Mouse (Mus musculus) adrenal gland, postnatal 10 days (tissue): ENCODE measurements around the gene Pparg. TPM values are rescaled to one million over a fixed set of nuclear protein-coding genes. Genes with fewer than 3 reads are reported as not detected.

ENCODE experiments used
- DNase-seq: peaks from one replicate; pipeline ENCODE4 v3.0.0; 2021; ENCODE audit warnings: mixed read lengths
- total RNA-seq, 2 experiments: library from RNA; stranded (reverse); gene quantifications; 2 replicates each; pipeline ENCODE4 v1.2.3; 2021

Gene Pparg
- total RNA-seq, 2 experiments from 2014 or later, result 145 to 148 TPM

- DNase-seq, result peak; percentile 81
Observed at GRCm38 (mm10) chr6:115462743-115463337, 102.1 kb downstream of the Pparg start.

GRCm38 (mm10) chr6:115463338-115463737 lies 102.6 kb downstream of the Pparg start:
- no peak for DNase-seq

GRCm38 (mm10) chr6:115464661-115465060 lies 103.9 kb downstream of the Pparg start:
- no peak for DNase-seq

GRCm38 (mm10) chr6:115465463-115465862 lies 104.7 kb downstream of the Pparg start:
- no peak for DNase-seq

GRCm38 (mm10) chr6:115465876-115466275 lies 105.1 kb downstream of the Pparg start:
- no peak for DNase-seq

- no peak for DNase-seq
Observed at GRCm38 (mm10) chr6:115466601-115467000, 105.8 kb downstream of the Pparg start.

- peak; percentile 34 for DNase-seq
Observed at GRCm38 (mm10) chr6:115469666-115470581, 109.2 kb downstream of the Pparg start.

GRCm38 (mm10) chr6:115471956-115472355 lies 111.2 kb downstream of the Pparg start:
- DNase-seq, result no peak

GRCm38 (mm10) chr6:115477081-115477695 lies 116.4 kb downstream of the Pparg start:
- peak; percentile 36 for DNase-seq

- DNase-seq, result no peak
Observed at GRCm38 (mm10) chr6:115479963-115480321, 119.2 kb downstream of the Pparg start.

GRCm38 (mm10) chr6:115480322-115481017 lies 119.7 kb downstream of the Pparg start:
- DNase-seq, result peak; percentile 55

- no peak for DNase-seq
Observed at GRCm38 (mm10) chr6:115481018-115481354, 120.2 kb downstream of the Pparg start.

- DNase-seq, result no peak
Observed at GRCm38 (mm10) chr6:115481603-115482002, 120.9 kb downstream of the Pparg start.

GRCm38 (mm10) chr6:115485635-115486034 lies 124.9 kb downstream of the Pparg start:
- peak; percentile 27 for DNase-seq

- DNase-seq, result no peak
Observed at GRCm38 (mm10) chr6:115489831-115490230, 129.1 kb downstream of the Pparg start.

- no peak for DNase-seq
Observed at GRCm38 (mm10) chr6:115492952-115493613, 132.3 kb downstream of the Pparg start.

GRCm38 (mm10) chr6:115493824-115494223 lies 133.1 kb downstream of the Pparg start:
- DNase-seq, result no peak

- peak; percentile 84 for DNase-seq
Observed at GRCm38 (mm10) chr6:115499540-115499939, 138.8 kb downstream of the Pparg start.

- no peak for DNase-seq
Observed at GRCm38 (mm10) chr6:115500234-115500633, 139.5 kb downstream of the Pparg start.

- DNase-seq, result peak; percentile 78
Observed at GRCm38 (mm10) chr6:115501131-115501530, 140.4 kb downstream of the Pparg start.

GRCm38 (mm10) chr6:115503038-115503437 lies 142.3 kb downstream of the Pparg start:
- DNase-seq, result no peak

- no peak for DNase-seq
Observed at GRCm38 (mm10) chr6:115503549-115504159, 142.9 kb downstream of the Pparg start.
